Mouse (Mus musculus): ENCODE data around the gene Sp1. TPM values are rescaled to one million over a fixed set of nuclear protein-coding genes. Genes with fewer than 3 reads are reported as not detected.

Gene Sp1
- polyA plus RNA-seq, 1 experiment from 2014 or later = 16.9 TPM

- WGBS = 89% methylated on average over 12 of the region's 12 CpGs
- Histone ChIP-seq H3K9ac (replicated peaks; ENCODE audit: low read depth, low read length) (no peak overlapping the region), H3K27me3 (ENCODE audit: control insufficient read depth, insufficient read depth, low read length) (no peaks in the 10 kb centered on the region), H3K4me2 (replicated peaks; ENCODE audit: low read depth, low read length) (no peak overlapping the region), H3K9me3 (ENCODE audit: control insufficient read depth, low read depth, low read length) (no peaks in the 10 kb centered on the region), H3K27ac (ENCODE audit: low read length) (no peak overlapping the region), H3K36me3 (ENCODE audit: control insufficient read depth, insufficient read depth, low read length) (peaks cover 86% of the 10 kb centered on the region), H3K4me3 (ENCODE audit: low read depth, low read length) (no peak overlapping the region), H3K4me1 (ENCODE audit: control insufficient read depth, insufficient read depth, low read length) (no peaks in the 10 kb centered on the region)
- no peak for ATAC-seq (ENCODE audit: insufficient number of reproducible peaks, insufficient read depth, low FRiP score, low read depth)
Measured at GRCm38 (mm10) chr15:102485853-102486252, 79.9 kb downstream of the Sp1 start.

Other genes starting within 250 kb of the Sp1 start
- gene Zfp740, start 202.9 kb upstream of the Sp1 start, polyA plus RNA-seq (2014; fragmentation: Nextera tagmentation; extraction: Ambion mirVana) = 52.0 and 54.0 TPM in 2 replicates
- 60.5 and 63.9 TPM in 2 replicates for gene Csad, start 201.4 kb upstream of the Sp1 start, polyA plus RNA-seq (2014; fragmentation: Nextera tagmentation; extraction: Ambion mirVana)
- gene Itgb7, start 174.2 kb upstream of the Sp1 start, polyA plus RNA-seq (2014; fragmentation: Nextera tagmentation; extraction: Ambion mirVana) = 5.8 and 9.9 TPM in 2 replicates
- 36.9 and 40.5 TPM in 2 replicates for gene Rarg, start 148.6 kb upstream of the Sp1 start, polyA plus RNA-seq (2014; fragmentation: Nextera tagmentation; extraction: Ambion mirVana)
- 0.36 and 0.56 TPM in 2 replicates for gene Gm9918, start 135.6 kb upstream of the Sp1 start, polyA plus RNA-seq (2014; fragmentation: Nextera tagmentation; extraction: Ambion mirVana)
- gene Mfsd5, start 126.7 kb upstream of the Sp1 start, polyA plus RNA-seq (2014; fragmentation: Nextera tagmentation; extraction: Ambion mirVana) = 63.1 and 63.7 TPM in 2 replicates
- gene Espl1, start 109.9 kb upstream of the Sp1 start, polyA plus RNA-seq (2014; fragmentation: Nextera tagmentation; extraction: Ambion mirVana) = 25.4 and 28.6 TPM in 2 replicates
- gene Pfdn5, start 80.0 kb upstream of the Sp1 start, polyA plus RNA-seq (2014; fragmentation: Nextera tagmentation; extraction: Ambion mirVana) = 500 and 514 TPM in 2 replicates
- gene Myg1, start 74.4 kb upstream of the Sp1 start, polyA plus RNA-seq (2014; fragmentation: Nextera tagmentation; extraction: Ambion mirVana) = 96.9 and 109 TPM in 2 replicates
- gene Aaas, start 55.4 kb upstream of the Sp1 start, polyA plus RNA-seq (2014; fragmentation: Nextera tagmentation; extraction: Ambion mirVana) = 63.8 and 68.4 TPM in 2 replicates
- gene Sp7, start 39.0 kb upstream of the Sp1 start, polyA plus RNA-seq (2014; fragmentation: Nextera tagmentation; extraction: Ambion mirVana) = 2.0 and 2.5 TPM in 2 replicates
- 0.94 and 1.2 TPM in 2 replicates for gene Amhr2, start 39.2 kb downstream of the Sp1 start, polyA plus RNA-seq (2014; fragmentation: Nextera tagmentation; extraction: Ambion mirVana)
- gene Prr13, start 52.9 kb downstream of the Sp1 start, polyA plus RNA-seq (2014; fragmentation: Nextera tagmentation; extraction: Ambion mirVana) = 132 and 138 TPM in 2 replicates
- 298 and 302 TPM in 2 replicates for gene Pcbp2, start 64.4 kb downstream of the Sp1 start, polyA plus RNA-seq (2014; fragmentation: Nextera tagmentation; extraction: Ambion mirVana)
- gene Gm10337, start 97.6 kb downstream of the Sp1 start, polyA plus RNA-seq (2014; fragmentation: Nextera tagmentation; extraction: Ambion mirVana) = 4.5 and 7.0 TPM in 2 replicates
- 18.6 and 20.0 TPM in 2 replicates for gene Map3k12, start 110.9 kb downstream of the Sp1 start, polyA plus RNA-seq (2014; fragmentation: Nextera tagmentation; extraction: Ambion mirVana)
- gene Tarbp2, start 112.0 kb downstream of the Sp1 start, polyA plus RNA-seq (2014; fragmentation: Nextera tagmentation; extraction: Ambion mirVana) = 87.0 and 101 TPM in 2 replicates
- gene Npff, start 118.8 kb downstream of the Sp1 start, polyA plus RNA-seq (2014; fragmentation: Nextera tagmentation; extraction: Ambion mirVana) = 2.3 and 3.1 TPM in 2 replicates
- gene Gm28047, start 218.9 kb downstream of the Sp1 start, polyA plus RNA-seq (2014; fragmentation: Nextera tagmentation; extraction: Ambion mirVana) = not detected in 2 replicates
- 42.7 and 48.9 TPM in 2 replicates for gene Atf7, start 219.3 kb downstream of the Sp1 start, polyA plus RNA-seq (2014; fragmentation: Nextera tagmentation; extraction: Ambion mirVana)

Data from stomach, embryonic 14.5 days (tissue).